Mouse (Mus musculus): ENCODE measurements around the gene Ccnb1ip1. TPM values are rescaled to one million over a fixed set of nuclear protein-coding genes. Genes with fewer than 3 reads are reported as not detected.

The Ccnb1ip1 gene
- polyA plus RNA-seq (2012; rRNA removed) (not detected in 2 replicates), polyA plus RNA-seq (2014; fragmentation: Nextera tagmentation; extraction: Ambion mirVana) (not detected in 2 replicates)

- under 1% methylated on average over 41 of the region's 42 CpGs for WGBS (ENCODE audit: insufficient replicate concordance)
- TF ChIP-seq CTCF (IDR thresholded peaks at IDR 0.05; ENCODE audit: low read depth) (0 out of 2 replicates have a peak, but pooled peaks have one; percentile 3), EP300 (IDR thresholded peaks at IDR 0.05; ENCODE audit: low read depth) (peak; percentile 48)
- Histone ChIP-seq H3K4me1 (replicated peaks; ENCODE audit: control insufficient read depth in 2 of 2, insufficient read depth in 2 of 2, low read length in 1 of 2) (peaks cover 6 to 8% of the 10 kb centered on the region in 2 experiments), H3K27me3 (ENCODE audit: control insufficient read depth, insufficient read depth, low read length) (no peaks in the 10 kb centered on the region), H3K9ac (replicated peaks) (peak within 1 kb of the TSS; percentile 83), H3K27ac (peak within 1 kb of the TSS; percentile 74), H3K4me3 (ENCODE audit: insufficient read depth in 1 of 2, low read depth in 2 of 2, low read length in 2 of 2) (peak within 1 kb of the TSS; percentile 67 to 69), H3K36me3 (replicated peaks; ENCODE audit: control insufficient read depth, insufficient read depth, low read depth) (peaks cover 12% of the 10 kb centered on the region), H3K9me3 (ENCODE audit: control insufficient read depth, low read length) (no peaks in the 10 kb centered on the region), H3K4me2 (ENCODE audit: low read depth) (peak within 1 kb of the TSS; percentile 80)
- DNase-seq (ENCODE audit: low read depth in 3 of 3, low spot score in 3 of 3) = peak; percentile 94 to 95 (median 94)
- ATAC-seq (ENCODE audit: insufficient read depth) = peak; percentile 99
Measured at GRCm38 (mm10) chr14:50807487-50808072, at the start of gene Ccnb1ip1, which contains the start of gene Parp2. Gene Ccnb1ip1, minus strand, starts transcription at chr14:50807732. Gene Parp2, plus strand, starts transcription at chr14:50807841.

GRCm38 (mm10) chr14:50855788-50856187 is 48.3 kb upstream of the Ccnb1ip1 start:
- no peak for TF ChIP-seq CTCF (IDR thresholded peaks at IDR 0.05; ENCODE audit: low read depth)
- no peak for TF ChIP-seq EP300 (IDR thresholded peaks at IDR 0.05; ENCODE audit: low read depth)
- no peak overlapping the region for H3K9ac ChIP-seq (replicated peaks)
- 74% methylated on average over 5 of the region's 5 CpGs for WGBS (ENCODE audit: insufficient replicate concordance)
- DNase-seq (ENCODE audit: low read depth in 3 of 3, low spot score in 3 of 3) (no peak), ATAC-seq (ENCODE audit: insufficient read depth) (no peak)
- no peak overlapping the region for H3K27ac ChIP-seq
- no peak overlapping the region for H3K4me2 ChIP-seq (ENCODE audit: low read depth)
- no peaks in the 10 kb centered on the region for H3K9me3 ChIP-seq (ENCODE audit: control insufficient read depth, low read length)
- no peak overlapping the region for H3K4me3 ChIP-seq (ENCODE audit: insufficient read depth in 1 of 2, low read depth in 2 of 2, low read length in 2 of 2)
- no peaks in the 10 kb centered on the region for H3K4me1 ChIP-seq (replicated peaks; ENCODE audit: control insufficient read depth in 2 of 2, insufficient read depth in 2 of 2, low read length in 1 of 2)
- no peaks in the 10 kb centered on the region for H3K27me3 ChIP-seq (ENCODE audit: control insufficient read depth, insufficient read depth, low read length)
- no peaks in the 10 kb centered on the region for H3K36me3 ChIP-seq (replicated peaks; ENCODE audit: control insufficient read depth, insufficient read depth, low read depth)

GRCm38 (mm10) chr14:50837236-50837635 is 29.7 kb upstream of the Ccnb1ip1 start:
- Histone ChIP-seq H3K9ac (replicated peaks) (no peak overlapping the region), H3K27ac (no peak overlapping the region), H3K4me1 (replicated peaks; ENCODE audit: control insufficient read depth in 2 of 2, insufficient read depth in 2 of 2, low read length in 1 of 2) (no peaks in the 10 kb centered on the region), H3K4me2 (ENCODE audit: low read depth) (no peak overlapping the region), H3K9me3 (ENCODE audit: control insufficient read depth, low read length) (no peaks in the 10 kb centered on the region), H3K27me3 (ENCODE audit: control insufficient read depth, insufficient read depth, low read length) (no peaks in the 10 kb centered on the region), H3K36me3 (replicated peaks; ENCODE audit: control insufficient read depth, insufficient read depth, low read depth) (no peaks in the 10 kb centered on the region), H3K4me3 (ENCODE audit: insufficient read depth in 1 of 2, low read depth in 2 of 2, low read length in 2 of 2) (no peak overlapping the region)
- DNase-seq (ENCODE audit: low read depth in 3 of 3, low spot score in 3 of 3) (no peak), ATAC-seq (ENCODE audit: insufficient read depth) (no peak)
- TF ChIP-seq EP300 (IDR thresholded peaks at IDR 0.05; ENCODE audit: low read depth) = no peak
- TF ChIP-seq CTCF (IDR thresholded peaks at IDR 0.05; ENCODE audit: low read depth) = peak; percentile 54
- WGBS (ENCODE audit: insufficient replicate concordance) = 51% methylated on average over 6 of the region's 6 CpGs

DNA sequence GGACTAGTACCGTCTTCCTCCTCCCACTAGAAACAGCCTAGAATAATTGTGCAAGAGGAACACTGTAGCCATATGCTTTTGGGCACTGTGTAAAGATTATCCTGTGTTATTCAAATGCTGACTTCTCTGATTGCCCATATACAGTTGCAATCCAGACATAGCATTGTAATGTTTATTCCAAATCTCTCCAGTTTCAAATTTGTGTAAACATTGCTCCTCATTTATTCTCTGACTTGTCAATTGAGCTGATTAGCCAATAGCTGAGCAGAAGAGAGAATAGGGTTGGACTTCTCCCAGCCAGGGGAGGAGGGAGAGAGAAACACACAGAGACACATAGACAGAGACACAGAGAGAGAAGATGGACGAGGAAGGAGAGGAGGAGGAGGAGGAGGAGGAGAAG is 26.9 kb upstream of the Ccnb1ip1 start:
- Histone ChIP-seq H3K36me3 (replicated peaks; ENCODE audit: control insufficient read depth, insufficient read depth, low read depth) (no peaks in the 10 kb centered on the region), H3K4me3 (ENCODE audit: insufficient read depth in 1 of 2, low read depth in 2 of 2, low read length in 2 of 2) (no peak overlapping the region), H3K27ac (no peak overlapping the region), H3K4me1 (replicated peaks; ENCODE audit: control insufficient read depth in 2 of 2, insufficient read depth in 2 of 2, low read length in 1 of 2) (no peaks in the 10 kb centered on the region), H3K9me3 (ENCODE audit: control insufficient read depth, low read length) (no peaks in the 10 kb centered on the region), H3K9ac (replicated peaks) (no peak overlapping the region), H3K27me3 (ENCODE audit: control insufficient read depth, insufficient read depth, low read length) (no peaks in the 10 kb centered on the region), H3K4me2 (ENCODE audit: low read depth) (no peak overlapping the region)
- DNase-seq (ENCODE audit: low read depth in 3 of 3, low spot score in 3 of 3) (no peak), ATAC-seq (ENCODE audit: insufficient read depth) (no peak)
- WGBS (ENCODE audit: insufficient replicate concordance) = 35% methylated on average over 2 of the region's 2 CpGs
- TF ChIP-seq EP300 (IDR thresholded peaks at IDR 0.05; ENCODE audit: low read depth) (no peak), CTCF (IDR thresholded peaks at IDR 0.05; ENCODE audit: low read depth) (no peak)

DNA sequence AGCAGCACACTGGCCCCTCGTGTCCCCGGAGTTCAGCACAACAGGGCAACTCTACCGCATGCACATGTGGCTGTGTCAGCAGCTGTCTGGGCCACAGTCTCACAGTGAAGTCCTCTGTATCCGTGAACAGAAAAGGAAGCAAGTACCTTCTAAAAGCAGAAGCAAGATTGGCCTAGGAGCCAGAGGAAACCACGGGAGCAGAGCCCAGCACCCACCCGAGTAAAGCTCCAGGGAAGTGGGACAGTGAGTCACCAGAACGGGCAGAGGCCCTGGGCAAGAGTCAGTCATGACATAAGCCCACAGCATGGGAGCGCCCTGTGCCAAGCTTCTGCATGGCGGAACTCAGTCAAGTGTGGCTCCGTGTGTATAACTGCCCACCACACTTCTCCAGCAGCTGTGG is 26.4 kb upstream of the Ccnb1ip1 start:
- Histone ChIP-seq H3K27me3 (ENCODE audit: control insufficient read depth, insufficient read depth, low read length) (no peaks in the 10 kb centered on the region), H3K4me3 (ENCODE audit: insufficient read depth in 1 of 2, low read depth in 2 of 2, low read length in 2 of 2) (no peak overlapping the region), H3K36me3 (replicated peaks; ENCODE audit: control insufficient read depth, insufficient read depth, low read depth) (no peaks in the 10 kb centered on the region), H3K4me2 (ENCODE audit: low read depth) (no peak overlapping the region), H3K9ac (replicated peaks) (no peak overlapping the region), H3K9me3 (ENCODE audit: control insufficient read depth, low read length) (no peaks in the 10 kb centered on the region), H3K4me1 (replicated peaks; ENCODE audit: control insufficient read depth in 2 of 2, insufficient read depth in 2 of 2, low read length in 1 of 2) (no peaks in the 10 kb centered on the region), H3K27ac (no peak overlapping the region)
- WGBS (ENCODE audit: insufficient replicate concordance) = 42% methylated on average over 10 of the region's 10 CpGs
- DNase-seq (ENCODE audit: low read depth in 3 of 3, low spot score in 3 of 3) (peak in 1 of 3 experiments; percentile 17), ATAC-seq (ENCODE audit: insufficient read depth) (peak; percentile 51; the same call in 1 of the 2 replicates)
- no peak for TF ChIP-seq CTCF (IDR thresholded peaks at IDR 0.05; ENCODE audit: low read depth)
- no peak for TF ChIP-seq EP300 (IDR thresholded peaks at IDR 0.05; ENCODE audit: low read depth)
